Mouse (Mus musculus): ENCODE measurements at regions not wholly inside any gene's neighbourhood (a gene's known extent, or its start where the extent isn't known, plus 50 kb on each side); places are given as distances from the start of the nearest gene placed in this dataset.
A peak's percentile ranks its signal among the peaks of the same experiment; 100 is the strongest.

GRCm38 (mm10) chr4:48750087-48750486 is 86.8 kb downstream of the Cavin4 start:
- TF ChIP-seq EP300 (IDR thresholded peaks at IDR 0.05; ENCODE audit: low read depth), result no peak
- TF ChIP-seq CTCF (IDR thresholded peaks at IDR 0.05; ENCODE audit: low read depth), result no peak
- WGBS, result 49% methylated on average over 5 of the region's 5 CpGs
- no peak overlapping the region for H3K27ac ChIP-seq (ENCODE audit: low read depth)
- no peak overlapping the region for H3K4me2 ChIP-seq (ENCODE audit: low read depth, low read length)
- DNase-seq (ENCODE audit: low spot score) (no peak), ATAC-seq (ENCODE audit: insufficient read depth, low read depth) (0 out of 2 replicates have a peak, but pooled peaks have one; percentile 20)
- H3K9me3 ChIP-seq (replicated peaks; ENCODE audit: control insufficient read depth, low read length), result no peaks in the 10 kb centered on the region; the same call in 1 of the 2 replicates
- H3K36me3 ChIP-seq (replicated peaks; ENCODE audit: control insufficient read depth, insufficient read depth, low read length), result no peaks in the 10 kb centered on the region
- no peak overlapping the region for H3K4me3 ChIP-seq (ENCODE audit: low read depth, low read length)
- no peaks in the 10 kb centered on the region for H3K27me3 ChIP-seq (ENCODE audit: control insufficient read depth, insufficient read depth, low read length)
- H3K9ac ChIP-seq (replicated peaks; ENCODE audit: low read depth, low read length), result no peak overlapping the region
- peaks cover 9% of the 10 kb centered on the region; the same call in 1 of the 2 replicates for H3K4me1 ChIP-seq (ENCODE audit: control insufficient read depth, insufficient read depth)

GRCm38 (mm10) chr4:48754466-48755171 is 91.3 kb downstream of the Cavin4 start:
- Histone ChIP-seq H3K36me3 (replicated peaks; ENCODE audit: control insufficient read depth, insufficient read depth, low read length) (no peaks in the 10 kb centered on the region), H3K9ac (replicated peaks; ENCODE audit: low read depth, low read length) (no peak overlapping the region), H3K27me3 (ENCODE audit: control insufficient read depth, insufficient read depth, low read length) (no peaks in the 10 kb centered on the region), H3K4me1 (ENCODE audit: control insufficient read depth, insufficient read depth) (peaks cover 9% of the 10 kb centered on the region; the same call in 1 of the 2 replicates), H3K4me3 (ENCODE audit: low read depth, low read length) (no peak overlapping the region; the same call in 1 of the 2 replicates), H3K9me3 (replicated peaks; ENCODE audit: control insufficient read depth, low read length) (no peaks in the 10 kb centered on the region), H3K4me2 (ENCODE audit: low read depth, low read length) (peak overlapping the region; percentile 50), H3K27ac (ENCODE audit: low read depth) (peak overlapping the region; percentile 50)
- DNase-seq (ENCODE audit: low spot score) (peak; percentile 72), ATAC-seq (ENCODE audit: insufficient read depth, low read depth) (peak; percentile 88)
- TF ChIP-seq EP300 (IDR thresholded peaks at IDR 0.05; ENCODE audit: low read depth) (no peak), CTCF (IDR thresholded peaks at IDR 0.05; ENCODE audit: low read depth) (no peak)
- 3% methylated on average over 13 of the region's 13 CpGs for WGBS

- TF ChIP-seq EP300 (IDR thresholded peaks at IDR 0.05; ENCODE audit: low read depth) (no peak), CTCF (IDR thresholded peaks at IDR 0.05; ENCODE audit: low read depth) (no peak)
- H3K27ac ChIP-seq (ENCODE audit: low read depth), result no peak overlapping the region
- DNase-seq (ENCODE audit: low spot score), result no peak
- no peaks in the 10 kb centered on the region for H3K4me1 ChIP-seq (ENCODE audit: control insufficient read depth, insufficient read depth)
- no peak overlapping the region for H3K4me3 ChIP-seq (ENCODE audit: low read depth, low read length)
- 56% methylated on average over 8 of the region's 8 CpGs for WGBS
- H3K9me3 ChIP-seq (replicated peaks; ENCODE audit: control insufficient read depth, low read length), result no peaks in the 10 kb centered on the region
- H3K27me3 ChIP-seq (ENCODE audit: control insufficient read depth, insufficient read depth, low read length), result no peaks in the 10 kb centered on the region
- H3K4me2 ChIP-seq (ENCODE audit: low read depth, low read length), result no peak overlapping the region
- no peak overlapping the region for H3K9ac ChIP-seq (replicated peaks; ENCODE audit: low read depth, low read length)
- no peak for ATAC-seq (ENCODE audit: insufficient read depth, low read depth)
- no peaks in the 10 kb centered on the region for H3K36me3 ChIP-seq (replicated peaks; ENCODE audit: control insufficient read depth, insufficient read depth, low read length)
Observed at GRCm38 (mm10) chr4:48760625-48761024, 97.3 kb downstream of the Cavin4 start.

GRCm38 (mm10) chr4:48766458-48766857 is 103.1 kb downstream of the Cavin4 start:
- H3K36me3 ChIP-seq (replicated peaks; ENCODE audit: control insufficient read depth, insufficient read depth, low read length), result no peaks in the 10 kb centered on the region
- TF ChIP-seq EP300 (IDR thresholded peaks at IDR 0.05; ENCODE audit: low read depth) (no peak), CTCF (IDR thresholded peaks at IDR 0.05; ENCODE audit: low read depth) (no peak)
- H3K4me2 ChIP-seq (ENCODE audit: low read depth, low read length), result no peak overlapping the region
- H3K4me1 ChIP-seq (ENCODE audit: control insufficient read depth, insufficient read depth), result no peaks in the 10 kb centered on the region
- ATAC-seq (ENCODE audit: insufficient read depth, low read depth) (no peak), DNase-seq (ENCODE audit: low spot score) (no peak)
- H3K27me3 ChIP-seq (ENCODE audit: control insufficient read depth, insufficient read depth, low read length), result no peaks in the 10 kb centered on the region
- no peak overlapping the region for H3K27ac ChIP-seq (ENCODE audit: low read depth)
- H3K4me3 ChIP-seq (ENCODE audit: low read depth, low read length), result no peak overlapping the region
- WGBS, result 93% methylated on average over 1 of the region's 1 CpGs
- H3K9ac ChIP-seq (replicated peaks; ENCODE audit: low read depth, low read length), result no peak overlapping the region
- H3K9me3 ChIP-seq (replicated peaks; ENCODE audit: control insufficient read depth, low read length), result no peaks in the 10 kb centered on the region

GRCm38 (mm10) chr4:48770403-48770953 is 107.2 kb downstream of the Cavin4 start:
- TF ChIP-seq CTCF (IDR thresholded peaks at IDR 0.05; ENCODE audit: low read depth) (no peak), EP300 (IDR thresholded peaks at IDR 0.05; ENCODE audit: low read depth) (no peak)
- 45% methylated on average over 3 of the region's 3 CpGs for WGBS

More at GRCm38 (mm10) chr4:48770403-48770953, 107.2 kb downstream of the Cavin4 start:
- Histone ChIP-seq H3K36me3 (replicated peaks; ENCODE audit: control insufficient read depth, insufficient read depth, low read length) (no peaks in the 10 kb centered on the region), H3K27me3 (ENCODE audit: control insufficient read depth, insufficient read depth, low read length) (no peaks in the 10 kb centered on the region), H3K4me2 (ENCODE audit: low read depth, low read length) (no peak overlapping the region), H3K9me3 (replicated peaks; ENCODE audit: control insufficient read depth, low read length) (no peaks in the 10 kb centered on the region), H3K27ac (ENCODE audit: low read depth) (no peak overlapping the region), H3K4me3 (ENCODE audit: low read depth, low read length) (no peak overlapping the region), H3K4me1 (ENCODE audit: control insufficient read depth, insufficient read depth) (no peaks in the 10 kb centered on the region), H3K9ac (replicated peaks; ENCODE audit: low read depth, low read length) (no peak overlapping the region)
- DNase-seq (ENCODE audit: low spot score) (no peak), ATAC-seq (ENCODE audit: insufficient read depth, low read depth) (no peak)

Measured in heart, postnatal 0 days (tissue).